Mouse (Mus musculus): ENCODE results near the gene Arcn1. TPM values are rescaled to one million over a fixed set of nuclear protein-coding genes. Genes with fewer than 3 reads are reported as not detected.

The Arcn1 gene
- polyA plus RNA-seq (2015; fragmentation: Nextera tagmentation; extraction: Ambion mirVana) = 92.8 and 95.6 TPM in 2 replicates

DNA sequence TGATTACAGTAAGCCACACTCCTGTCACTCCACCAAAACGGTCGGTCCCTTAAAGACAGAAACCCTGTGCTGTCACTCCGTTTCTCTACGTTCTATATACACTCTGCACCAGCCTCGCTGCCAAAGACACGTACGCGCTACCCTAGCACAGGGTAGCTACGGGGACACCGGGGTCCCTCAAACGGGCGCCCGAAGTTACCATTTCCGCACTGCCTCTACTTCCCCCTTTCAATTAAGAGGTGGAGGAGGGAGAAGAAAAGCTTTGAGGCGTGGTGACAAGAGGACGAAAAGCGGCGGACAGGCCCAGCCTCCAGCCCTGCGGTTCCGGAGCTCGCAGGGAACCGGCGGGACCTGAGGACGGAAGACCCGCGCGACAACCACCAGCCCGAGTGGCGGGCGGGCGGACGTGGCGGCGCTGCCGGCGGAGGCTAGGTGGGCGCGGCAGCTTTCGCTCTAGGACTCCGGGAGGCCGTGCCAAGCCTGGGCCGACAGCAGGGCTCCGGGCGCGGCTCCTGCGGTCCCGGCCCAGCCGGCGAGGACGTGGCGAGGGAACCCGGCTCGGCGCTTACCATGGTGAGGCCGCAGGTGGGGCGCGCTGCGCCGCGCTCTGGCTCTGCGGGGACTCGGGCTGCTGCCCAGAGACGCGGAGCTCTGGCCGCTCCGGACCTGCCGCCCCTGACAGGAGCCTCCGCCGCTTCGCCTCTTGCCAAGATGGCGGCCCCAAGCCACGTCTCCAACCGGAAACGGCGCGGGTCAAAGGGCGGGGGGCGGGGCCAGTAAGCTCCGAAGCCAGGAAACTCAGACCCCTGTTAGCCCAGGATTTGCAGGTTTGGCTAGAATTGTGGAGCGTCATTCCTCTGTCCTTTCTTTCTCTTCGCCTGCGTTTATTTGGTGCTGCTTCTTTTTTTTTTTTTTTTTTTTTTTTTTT lies at the start of gene Arcn1, which contains the start of gene Ift46:
Arcn1 (minus strand) TSS at position 745 of the 928 bp plus-strand sequence.
Ift46 (plus strand) TSS at position 808 of the 928 bp plus-strand sequence.
- H3K27me3 ChIP-seq (ENCODE audit: control insufficient read depth, insufficient read depth, low read depth, low read length) = no peaks in the 10 kb centered on the region
- no peaks in the 10 kb centered on the region for H3K9me3 ChIP-seq (replicated peaks; ENCODE audit: control insufficient read depth, low read length)
- under 1% methylated on average over 79 of the region's 82 CpGs for WGBS (ENCODE audit: insufficient replicate concordance)
- peak within 1 kb of the TSS; percentile 96 for H3K27ac ChIP-seq (ENCODE audit: low read length)
- peak within 1 kb of the TSS; percentile 71 for H3K4me2 ChIP-seq (ENCODE audit: low read depth, low read length)
- H3K4me1 ChIP-seq (ENCODE audit: control insufficient read depth, low read depth, low read length) = peaks cover 20% of the 10 kb centered on the region
- peak within 1 kb of the TSS; percentile 97 for H3K9ac ChIP-seq (ENCODE audit: low read depth, low read length)
- peak within 1 kb of the TSS; percentile 87 for H3K4me3 ChIP-seq (ENCODE audit: low read depth, low read length)
- peak; percentile 89 for ATAC-seq (ENCODE audit: low read depth)
- H3K36me3 ChIP-seq (ENCODE audit: control insufficient read depth, insufficient read depth) = no peaks in the 10 kb centered on the region

DNA sequence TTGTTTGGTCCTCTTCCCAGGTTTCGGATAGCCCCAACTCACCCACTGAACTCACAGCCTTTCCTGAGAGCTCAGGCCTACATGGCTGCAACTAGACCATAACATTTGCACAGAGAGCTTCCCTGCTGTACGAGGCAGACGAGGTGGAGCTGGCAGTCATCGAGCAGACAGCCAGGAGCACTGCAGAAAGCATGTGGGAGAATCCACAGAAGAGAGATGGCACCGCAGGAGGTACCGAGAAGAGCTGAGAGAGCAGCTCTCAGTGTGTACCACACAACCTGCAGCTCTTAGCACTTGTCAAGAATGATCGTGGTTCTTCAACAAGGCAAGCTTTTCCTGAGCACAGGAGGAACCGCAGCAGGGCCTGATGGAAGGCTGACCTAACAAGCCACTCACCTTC lies 46.5 kb upstream of the Arcn1 start:
- Histone ChIP-seq H3K36me3 (ENCODE audit: control insufficient read depth, insufficient read depth) (peaks cover 49% of the 10 kb centered on the region), H3K27ac (ENCODE audit: low read length) (no peak overlapping the region), H3K4me1 (ENCODE audit: control insufficient read depth, low read depth, low read length) (no peaks in the 10 kb centered on the region), H3K4me2 (ENCODE audit: low read depth, low read length) (no peak overlapping the region), H3K27me3 (ENCODE audit: control insufficient read depth, insufficient read depth, low read depth, low read length) (no peaks in the 10 kb centered on the region), H3K4me3 (ENCODE audit: low read depth, low read length) (no peak overlapping the region), H3K9ac (ENCODE audit: low read depth, low read length) (no peak overlapping the region), H3K9me3 (replicated peaks; ENCODE audit: control insufficient read depth, low read length) (no peaks in the 10 kb centered on the region)
- 83% methylated on average over 8 of the region's 8 CpGs for WGBS (ENCODE audit: insufficient replicate concordance)
- ATAC-seq (ENCODE audit: low read depth) = no peak

DNA sequence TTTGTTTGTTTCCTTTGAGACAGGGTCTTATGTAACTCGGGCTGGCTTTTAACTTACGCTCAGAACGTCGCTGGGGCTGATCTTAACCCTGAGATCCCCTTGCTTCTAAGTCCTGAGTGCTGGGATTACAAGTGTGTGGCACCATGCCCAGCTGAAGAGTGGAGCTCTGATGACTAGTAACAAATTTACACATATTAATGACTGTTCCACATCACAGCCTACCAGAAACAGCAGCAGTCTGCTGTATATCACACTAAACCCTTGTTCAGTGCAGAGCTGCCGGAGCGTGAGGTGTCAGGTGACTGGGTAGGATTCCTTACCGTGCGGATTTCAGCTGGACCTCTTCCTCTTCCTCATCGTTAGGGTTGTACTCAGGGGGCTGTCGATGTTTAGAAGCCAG lies 42.7 kb upstream of the Arcn1 start:
- no peaks in the 10 kb centered on the region for H3K4me1 ChIP-seq (ENCODE audit: control insufficient read depth, low read depth, low read length)
- H3K36me3 ChIP-seq (ENCODE audit: control insufficient read depth, insufficient read depth) = peaks cover 59% of the 10 kb centered on the region
- H3K9me3 ChIP-seq (replicated peaks; ENCODE audit: control insufficient read depth, low read length) = no peaks in the 10 kb centered on the region
- H3K4me2 ChIP-seq (ENCODE audit: low read depth, low read length) = no peak overlapping the region
- no peak overlapping the region for H3K9ac ChIP-seq (ENCODE audit: low read depth, low read length)
- H3K4me3 ChIP-seq (ENCODE audit: low read depth, low read length) = no peak overlapping the region
- 81% methylated on average over 10 of the region's 10 CpGs for WGBS (ENCODE audit: insufficient replicate concordance)
- no peak for ATAC-seq (ENCODE audit: low read depth)
- H3K27me3 ChIP-seq (ENCODE audit: control insufficient read depth, insufficient read depth, low read depth, low read length) = no peaks in the 10 kb centered on the region
- H3K27ac ChIP-seq (ENCODE audit: low read length) = no peak overlapping the region

- H3K9me3 ChIP-seq (replicated peaks; ENCODE audit: control insufficient read depth, low read length) = no peaks in the 10 kb centered on the region
- H3K27me3 ChIP-seq (ENCODE audit: control insufficient read depth, insufficient read depth, low read depth, low read length) = no peaks in the 10 kb centered on the region
- no peak overlapping the region for H3K9ac ChIP-seq (ENCODE audit: low read depth, low read length)
- ATAC-seq (ENCODE audit: low read depth) = no peak
- H3K4me2 ChIP-seq (ENCODE audit: low read depth, low read length) = no peak overlapping the region
- peaks cover 39% of the 10 kb centered on the region for H3K36me3 ChIP-seq (ENCODE audit: control insufficient read depth, insufficient read depth)
- H3K27ac ChIP-seq (ENCODE audit: low read length) = no peak overlapping the region
- H3K4me3 ChIP-seq (ENCODE audit: low read depth, low read length) = no peak overlapping the region
- H3K4me1 ChIP-seq (ENCODE audit: control insufficient read depth, low read depth, low read length) = no peaks in the 10 kb centered on the region
- WGBS (ENCODE audit: insufficient replicate concordance) = 83% methylated on average over 10 of the region's 10 CpGs
Observed at GRCm38 (mm10) chr9:44807778-44808177, 40.1 kb upstream of the Arcn1 start.

- H3K27me3 ChIP-seq (ENCODE audit: control insufficient read depth, insufficient read depth, low read depth, low read length) = no peaks in the 10 kb centered on the region
- no peak overlapping the region for H3K9ac ChIP-seq (ENCODE audit: low read depth, low read length)
- no peaks in the 10 kb centered on the region for H3K9me3 ChIP-seq (replicated peaks; ENCODE audit: control insufficient read depth, low read length)
- H3K4me3 ChIP-seq (ENCODE audit: low read depth, low read length) = no peak overlapping the region
- no peak for ATAC-seq (ENCODE audit: low read depth)
- H3K4me1 ChIP-seq (ENCODE audit: control insufficient read depth, low read depth, low read length) = no peaks in the 10 kb centered on the region
- no peak overlapping the region for H3K27ac ChIP-seq (ENCODE audit: low read length)
- H3K4me2 ChIP-seq (ENCODE audit: low read depth, low read length) = no peak overlapping the region
- WGBS (ENCODE audit: insufficient replicate concordance) = 82% methylated on average over 5 of the region's 5 CpGs
- peaks cover 35% of the 10 kb centered on the region for H3K36me3 ChIP-seq (ENCODE audit: control insufficient read depth, insufficient read depth)
Observed at GRCm38 (mm10) chr9:44807141-44807540, 39.5 kb upstream of the Arcn1 start.

DNA sequence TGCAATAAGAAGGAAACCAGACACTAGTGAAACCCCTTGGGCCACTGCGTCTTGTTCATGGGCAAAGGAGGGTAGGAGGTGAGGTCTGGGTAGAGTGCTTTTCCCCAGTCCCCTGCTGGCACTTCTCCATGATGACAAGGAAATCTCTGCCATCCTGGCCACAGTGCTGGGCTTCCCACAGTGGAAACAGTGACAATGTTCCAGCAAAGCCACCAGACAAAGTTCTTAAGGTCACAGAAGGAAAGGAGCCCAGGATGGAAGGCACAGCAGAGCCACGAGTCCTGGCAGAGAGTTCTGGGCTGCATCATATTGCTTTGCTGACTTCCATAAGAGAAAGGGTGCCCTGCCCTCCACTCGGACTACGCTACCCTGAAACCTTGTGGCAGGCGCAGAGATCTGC lies 37.9 kb upstream of the Arcn1 start:
- no peaks in the 10 kb centered on the region for H3K4me1 ChIP-seq (ENCODE audit: control insufficient read depth, low read depth, low read length)
- peaks cover 4% of the 10 kb centered on the region for H3K27me3 ChIP-seq (ENCODE audit: control insufficient read depth, insufficient read depth, low read depth, low read length)
- WGBS (ENCODE audit: insufficient replicate concordance) = 81% methylated on average over 5 of the region's 5 CpGs
- no peak for ATAC-seq (ENCODE audit: low read depth)
- H3K9ac ChIP-seq (ENCODE audit: low read depth, low read length) = no peak overlapping the region
- no peak overlapping the region for H3K4me3 ChIP-seq (ENCODE audit: low read depth, low read length)
- H3K27ac ChIP-seq (ENCODE audit: low read length) = no peak overlapping the region
- no peak overlapping the region for H3K4me2 ChIP-seq (ENCODE audit: low read depth, low read length)
- H3K36me3 ChIP-seq (ENCODE audit: control insufficient read depth, insufficient read depth) = peaks cover 30% of the 10 kb centered on the region
- no peaks in the 10 kb centered on the region for H3K9me3 ChIP-seq (replicated peaks; ENCODE audit: control insufficient read depth, low read length)

DNA sequence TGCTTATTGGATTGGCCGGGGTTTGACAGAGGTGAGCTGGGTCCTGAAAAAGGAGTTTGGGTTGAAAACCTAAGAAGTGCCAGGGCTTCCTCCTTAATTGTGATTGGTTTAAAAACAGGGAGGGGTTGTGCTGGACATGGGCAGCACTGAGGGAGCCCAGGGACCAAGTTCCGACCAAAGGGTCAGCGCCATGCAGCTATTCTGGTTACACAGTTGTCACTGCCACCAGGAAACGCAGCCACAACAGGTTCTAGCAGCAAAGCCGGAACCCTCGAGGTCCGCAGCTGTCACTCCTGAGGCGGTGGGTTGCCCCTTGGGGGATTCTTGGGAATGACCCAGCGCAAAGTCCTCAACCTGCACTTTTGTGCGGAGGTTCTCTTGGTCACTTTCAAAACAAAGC lies 37.0 kb upstream of the Arcn1 start:
- H3K9ac ChIP-seq (ENCODE audit: low read depth, low read length) = no peak overlapping the region
- H3K4me3 ChIP-seq (ENCODE audit: low read depth, low read length) = no peak overlapping the region
- H3K36me3 ChIP-seq (ENCODE audit: control insufficient read depth, insufficient read depth) = peaks cover 27% of the 10 kb centered on the region
- WGBS (ENCODE audit: insufficient replicate concordance) = 83% methylated on average over 10 of the region's 10 CpGs
- H3K27ac ChIP-seq (ENCODE audit: low read length) = no peak overlapping the region
- no peak overlapping the region for H3K4me2 ChIP-seq (ENCODE audit: low read depth, low read length)
- H3K27me3 ChIP-seq (ENCODE audit: control insufficient read depth, insufficient read depth, low read depth, low read length) = peaks cover 12% of the 10 kb centered on the region
- no peak for ATAC-seq (ENCODE audit: low read depth)
- H3K9me3 ChIP-seq (replicated peaks; ENCODE audit: control insufficient read depth, low read length) = no peaks in the 10 kb centered on the region
- H3K4me1 ChIP-seq (ENCODE audit: control insufficient read depth, low read depth, low read length) = peaks cover 1% of the 10 kb centered on the region; the same call in 1 of the 2 replicates

- Histone ChIP-seq H3K4me1 (ENCODE audit: control insufficient read depth, low read depth, low read length) (peaks cover 14% of the 10 kb centered on the region), H3K9me3 (replicated peaks; ENCODE audit: control insufficient read depth, low read length) (no peaks in the 10 kb centered on the region), H3K4me2 (ENCODE audit: low read depth, low read length) (peak within 1 kb of the TSS; percentile 56), H3K36me3 (ENCODE audit: control insufficient read depth, insufficient read depth) (peaks cover 12% of the 10 kb centered on the region), H3K27me3 (ENCODE audit: control insufficient read depth, insufficient read depth, low read depth, low read length) (peaks cover 30% of the 10 kb centered on the region), H3K9ac (ENCODE audit: low read depth, low read length) (no peak within 1 kb of the TSS; the same call in 1 of the 2 replicates), H3K4me3 (ENCODE audit: low read depth, low read length) (peak within 1 kb of the TSS; percentile 45), H3K27ac (ENCODE audit: low read length) (peak within 1 kb of the TSS; percentile 39)
- WGBS (ENCODE audit: insufficient replicate concordance) = 56% methylated on average over 4 of the region's 4 CpGs
- peak; percentile 59 for ATAC-seq (ENCODE audit: low read depth)
Observed at GRCm38 (mm10) chr9:44802808-44803450, 35.3 kb upstream of the Arcn1 start, which contains the start of gene Ttc36. Gene Ttc36, minus strand, starts transcription at chr9:44803072.

All from liver, embryonic 16.5 days (tissue).